Mouse (Mus musculus) c-Kit-positive CD71-positive TER-119-positive erythroid progenitor cells, embryonic 14.5 days (primary cell): ENCODE measurements around the gene Atp5h.

Experiments
- DNase-seq: peaks from one replicate; pipeline ENCODE4 v3.0.0-alpha.2; 2013; ENCODE audit warnings: low spot score

Gene Atp5h

DNA sequence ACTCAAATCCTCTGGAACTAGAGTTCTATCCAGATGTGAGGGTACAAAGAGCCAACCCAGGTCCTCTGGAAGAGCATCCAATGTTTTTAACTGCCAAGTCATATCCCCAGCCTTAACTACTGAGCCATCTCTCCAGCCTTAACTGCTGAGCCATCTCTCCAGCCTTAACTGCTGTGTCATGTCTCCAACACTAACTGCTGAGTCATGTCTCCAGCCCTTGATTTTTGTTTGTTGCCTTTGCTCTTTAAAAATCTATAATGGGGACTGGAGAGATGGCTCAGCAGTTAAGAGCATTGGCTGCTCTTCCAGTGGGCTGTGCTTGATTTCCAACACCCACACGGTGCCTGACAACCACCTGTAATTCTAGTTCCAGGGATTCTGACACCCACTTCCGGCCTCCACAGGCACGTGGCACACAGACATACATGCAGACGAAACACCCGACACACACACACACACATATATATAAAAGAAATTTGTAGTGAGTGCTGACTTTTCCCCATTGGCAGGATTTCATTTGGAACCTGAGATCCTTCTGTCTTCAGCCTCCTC is 17.9 kb upstream of the Atp5h start:
- DNase-seq: no peak

DNA sequence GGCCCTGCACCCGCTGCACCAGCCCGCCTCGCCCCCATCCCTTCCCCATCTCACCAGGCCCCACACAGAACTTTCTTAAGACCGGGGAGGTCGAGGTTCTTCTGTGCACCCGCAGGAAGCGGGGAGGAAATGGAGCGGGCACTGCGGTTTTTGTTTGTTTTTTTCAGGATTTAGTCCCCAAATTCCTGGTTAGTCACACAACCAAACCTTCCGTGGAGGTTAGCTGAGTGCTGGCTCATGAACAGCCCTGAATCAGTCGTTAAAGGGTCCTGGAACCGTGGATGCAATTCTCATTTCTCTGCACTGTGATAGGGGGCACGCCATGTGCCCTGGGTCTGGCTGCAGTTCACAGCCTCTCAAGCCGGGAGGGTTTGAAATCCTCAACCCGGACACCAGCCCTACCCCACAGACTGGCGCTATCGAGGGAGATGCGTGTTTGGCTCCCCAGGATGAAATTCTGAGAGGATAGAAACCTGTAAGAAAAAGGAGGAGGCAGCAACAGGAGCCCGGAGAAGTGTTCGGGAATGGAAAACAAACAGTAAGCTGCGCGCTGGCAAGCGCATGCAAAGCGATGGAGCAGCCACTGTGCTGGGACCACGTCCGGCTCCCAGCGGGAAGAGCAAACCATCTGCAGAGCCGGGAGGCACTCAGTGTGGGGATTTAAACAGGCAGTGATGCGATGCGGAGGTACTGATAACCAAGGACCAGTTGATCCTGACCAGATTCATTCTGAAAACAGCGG is 16.0 kb upstream of the Atp5h start:
- DNase-seq: no peak

DNA sequence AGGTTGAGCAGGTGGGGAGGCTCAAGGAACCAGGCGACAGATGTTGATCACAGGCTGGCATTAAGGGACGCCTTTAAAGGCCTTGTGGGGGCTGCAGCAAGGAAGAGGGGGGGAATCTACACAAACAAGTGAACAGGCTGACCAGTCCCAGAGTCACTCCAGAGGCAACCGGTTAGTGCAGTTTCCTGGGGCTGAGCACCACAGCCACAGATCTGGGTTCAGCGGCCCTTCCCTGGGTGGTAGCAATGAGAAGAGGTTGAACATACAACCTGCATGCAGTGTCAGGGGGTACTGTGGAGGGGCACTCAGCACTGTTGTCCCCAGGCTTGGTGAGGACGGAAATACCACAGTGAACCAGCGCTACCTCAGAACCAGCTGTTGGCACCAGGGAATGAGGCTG is 13.6 kb upstream of the Atp5h start:
- DNase-seq: no peak

DNA sequence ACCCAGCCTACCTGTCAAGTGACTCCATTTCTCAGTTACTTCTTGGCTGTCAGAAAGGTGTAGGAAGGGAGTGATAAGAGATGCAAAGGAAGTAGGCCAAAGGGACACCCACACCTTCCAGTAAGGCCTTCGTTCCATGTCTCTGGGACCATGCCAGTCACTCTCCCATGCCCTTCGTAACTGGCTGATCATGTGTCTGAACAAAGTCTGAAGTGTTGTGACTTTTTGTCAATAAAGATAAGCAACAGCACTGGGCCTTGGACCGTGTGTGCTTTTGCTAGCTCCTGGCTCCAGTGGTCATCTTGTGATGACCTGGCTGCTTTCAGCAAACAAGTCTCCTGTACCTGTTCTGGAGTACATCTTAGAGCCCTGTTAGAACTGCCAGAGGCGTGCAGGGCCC is 13.1 kb upstream of the Atp5h start:
- DNase-seq: no peak

DNA sequence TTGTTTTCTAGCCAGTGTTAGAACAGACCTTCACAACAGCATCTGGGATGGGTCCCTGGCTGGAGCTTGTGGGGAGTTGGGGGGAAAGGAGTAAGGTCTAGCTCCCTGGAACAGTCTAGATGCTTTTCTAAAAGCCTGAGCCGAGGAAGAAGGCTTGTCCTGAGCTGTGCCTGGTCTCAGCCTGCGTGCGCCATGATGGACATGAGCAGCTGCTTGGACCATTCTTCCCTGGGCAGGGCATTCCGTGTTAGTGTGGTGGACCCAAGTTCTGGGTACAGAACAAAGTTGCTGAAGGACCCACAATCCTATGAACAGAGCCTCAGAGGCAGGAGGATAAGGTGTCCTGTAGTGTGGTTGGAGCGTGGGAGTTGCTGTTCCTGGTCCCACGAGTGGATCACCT is 10.8 kb upstream of the Atp5h start:
- DNase-seq: no peak

DNA sequence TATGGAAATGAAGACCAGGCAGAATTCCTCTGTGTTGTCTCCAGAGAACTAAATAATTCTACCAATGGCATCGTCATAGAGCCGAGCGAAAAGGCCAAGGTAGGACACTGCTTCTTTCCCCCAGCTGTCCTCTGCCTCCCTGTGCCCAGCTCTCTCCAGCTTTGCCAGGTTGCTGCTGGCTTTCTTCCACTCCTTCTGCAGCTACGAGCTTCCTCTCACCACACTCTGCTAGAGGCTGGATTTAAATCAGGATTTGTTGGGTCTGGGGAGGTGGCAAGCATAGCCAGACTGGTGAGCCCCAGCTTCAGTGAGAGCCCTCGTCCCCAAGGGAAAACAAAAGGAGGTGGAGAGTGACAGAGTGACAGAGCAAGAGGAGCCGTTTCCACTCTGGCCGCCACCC is 9.5 kb upstream of the Atp5h start:
- DNase-seq: no peak

DNA sequence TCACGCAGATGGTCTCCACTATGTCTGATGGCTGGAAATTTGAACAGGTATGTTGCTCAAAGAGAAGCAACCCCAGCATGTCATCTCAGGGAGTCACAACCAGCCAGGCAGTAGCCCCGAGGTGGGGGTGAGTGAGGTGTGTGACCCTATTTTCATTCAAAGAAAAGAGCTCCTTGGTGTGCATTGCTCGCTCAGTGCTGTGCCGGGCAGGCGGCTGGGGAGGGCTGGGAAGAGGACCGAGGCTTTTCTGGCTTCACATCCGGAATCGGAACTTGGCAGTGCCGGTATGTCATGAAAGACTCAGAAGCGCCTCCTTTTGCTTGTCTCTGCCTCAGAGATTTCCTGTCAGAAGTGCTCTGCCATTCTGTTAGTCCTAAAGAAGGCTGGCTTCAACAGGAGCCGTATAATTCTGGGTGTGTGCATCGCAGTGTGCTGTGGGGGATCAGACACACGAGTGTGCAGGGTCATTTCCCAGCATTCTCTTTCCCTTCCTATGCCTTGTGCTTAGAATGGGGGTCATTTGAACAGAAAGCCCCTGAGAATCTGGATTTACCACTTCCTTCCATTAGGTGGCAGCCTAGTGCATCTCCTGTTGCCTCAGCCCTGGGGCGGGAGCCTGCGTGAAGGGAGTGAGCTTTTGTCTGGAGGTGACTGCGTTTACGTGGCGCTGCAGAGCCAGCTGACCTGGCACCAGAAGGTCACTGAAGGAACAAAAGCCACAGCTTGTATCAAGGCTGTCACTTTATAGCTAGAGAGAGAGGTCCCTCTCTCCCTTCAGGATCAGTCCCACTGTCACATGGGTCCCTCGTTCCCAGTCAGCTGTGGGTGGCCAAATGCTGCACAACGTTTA is 7.9 kb upstream of the Atp5h start:
- DNase-seq: peak; percentile 63

DNA sequence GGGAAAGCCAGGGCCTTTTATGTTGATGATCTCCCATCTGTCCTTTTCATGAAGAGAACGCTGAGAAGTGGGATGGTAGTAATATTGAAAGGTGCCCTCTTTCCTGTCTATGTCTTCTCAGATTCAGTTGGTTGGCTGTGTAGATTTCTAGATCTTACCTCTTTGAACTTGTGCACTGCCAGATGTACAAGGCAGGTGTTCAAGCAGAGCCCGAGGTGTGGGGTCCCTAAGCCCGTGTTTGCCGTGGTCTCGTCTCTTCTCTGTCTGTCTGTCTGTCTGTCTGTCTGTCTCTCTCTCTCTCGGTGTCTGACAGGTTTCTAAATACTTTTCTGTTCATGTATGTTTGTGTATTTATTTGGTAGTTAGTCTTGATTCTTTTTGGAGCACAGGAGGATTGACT is 5.9 kb upstream of the Atp5h start:
- no peak for DNase-seq

DNA sequence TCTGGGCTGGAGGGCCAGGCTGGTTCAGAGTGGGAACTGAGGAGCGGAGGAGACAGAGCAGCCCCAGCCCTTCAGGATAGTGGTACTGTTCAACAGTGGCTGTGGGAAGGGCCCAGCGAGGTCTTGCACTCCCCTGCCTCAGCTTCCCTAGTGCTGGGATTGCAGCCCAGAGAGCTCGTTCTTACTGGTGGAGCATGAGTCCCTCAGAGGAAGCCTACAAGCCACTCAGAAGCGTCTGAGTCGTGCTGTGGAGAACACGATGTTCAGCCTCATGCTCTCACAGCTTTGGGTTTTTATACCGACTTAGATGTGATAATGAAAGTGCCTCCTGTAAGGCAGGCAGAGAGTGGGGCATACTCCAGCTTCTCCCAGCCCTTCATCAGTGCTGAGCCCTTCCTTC is 4.9 kb upstream of the Atp5h start:
- DNase-seq: no peak

DNA sequence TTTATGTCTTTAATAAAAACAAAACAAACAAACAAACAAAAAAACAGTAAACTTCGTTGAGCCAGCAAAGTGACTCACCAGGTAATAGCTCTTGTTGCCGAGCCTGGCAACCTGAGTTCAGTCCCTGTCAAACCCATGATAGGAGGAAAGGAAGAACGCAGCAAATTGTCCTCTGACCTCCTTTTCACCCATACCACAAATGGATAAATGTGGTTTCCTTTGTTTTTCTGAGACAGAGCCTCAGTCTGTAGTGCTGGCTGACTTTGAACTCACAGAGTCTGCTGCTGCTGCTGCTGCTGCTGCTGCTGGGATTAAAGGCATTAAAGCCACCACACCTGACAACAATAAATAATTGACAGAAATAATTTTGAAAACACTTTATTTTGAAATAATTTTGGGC is 3.3 kb upstream of the Atp5h start:
- no peak for DNase-seq

DNA sequence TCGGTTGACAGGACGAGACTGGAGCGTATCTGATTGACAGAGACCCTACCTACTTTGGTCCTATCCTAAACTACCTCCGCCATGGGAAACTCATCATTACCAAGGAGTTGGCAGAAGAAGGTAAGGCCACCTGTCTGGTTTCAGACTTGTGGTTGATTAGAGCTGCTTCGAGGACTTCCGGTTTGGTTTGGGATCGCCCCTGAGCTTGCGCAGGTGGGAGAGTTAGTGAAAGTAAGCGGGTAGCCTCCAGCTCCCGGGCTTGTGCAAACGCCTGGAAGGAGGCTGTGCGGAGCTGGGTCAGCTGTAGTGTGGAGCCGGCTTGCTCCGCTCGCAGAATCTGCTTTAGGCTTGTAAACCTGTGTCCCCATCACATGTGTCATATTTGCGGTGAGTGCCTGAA is 2.2 kb upstream of the Atp5h start:
- no peak for DNase-seq

DNA sequence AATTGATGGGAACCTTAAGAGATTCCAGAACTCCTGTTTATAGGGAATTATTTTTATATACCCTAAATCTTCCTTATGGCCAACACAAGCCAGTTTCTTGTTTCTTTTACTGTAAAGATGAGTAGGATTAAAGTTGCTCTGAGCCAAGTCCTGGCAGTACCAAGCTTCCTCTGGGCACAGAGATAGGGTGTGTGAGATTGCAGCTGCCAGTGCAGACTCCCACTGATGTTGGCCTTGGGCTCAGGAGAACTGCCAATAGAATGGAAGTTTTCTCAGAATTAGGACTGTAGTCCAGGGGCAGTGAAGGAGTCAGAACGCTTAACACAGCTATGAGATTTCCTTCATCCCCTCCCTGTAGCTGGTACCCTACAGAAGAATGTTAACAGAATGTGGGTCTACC is 1.6 kb upstream of the Atp5h start:
- no peak for DNase-seq

DNA sequence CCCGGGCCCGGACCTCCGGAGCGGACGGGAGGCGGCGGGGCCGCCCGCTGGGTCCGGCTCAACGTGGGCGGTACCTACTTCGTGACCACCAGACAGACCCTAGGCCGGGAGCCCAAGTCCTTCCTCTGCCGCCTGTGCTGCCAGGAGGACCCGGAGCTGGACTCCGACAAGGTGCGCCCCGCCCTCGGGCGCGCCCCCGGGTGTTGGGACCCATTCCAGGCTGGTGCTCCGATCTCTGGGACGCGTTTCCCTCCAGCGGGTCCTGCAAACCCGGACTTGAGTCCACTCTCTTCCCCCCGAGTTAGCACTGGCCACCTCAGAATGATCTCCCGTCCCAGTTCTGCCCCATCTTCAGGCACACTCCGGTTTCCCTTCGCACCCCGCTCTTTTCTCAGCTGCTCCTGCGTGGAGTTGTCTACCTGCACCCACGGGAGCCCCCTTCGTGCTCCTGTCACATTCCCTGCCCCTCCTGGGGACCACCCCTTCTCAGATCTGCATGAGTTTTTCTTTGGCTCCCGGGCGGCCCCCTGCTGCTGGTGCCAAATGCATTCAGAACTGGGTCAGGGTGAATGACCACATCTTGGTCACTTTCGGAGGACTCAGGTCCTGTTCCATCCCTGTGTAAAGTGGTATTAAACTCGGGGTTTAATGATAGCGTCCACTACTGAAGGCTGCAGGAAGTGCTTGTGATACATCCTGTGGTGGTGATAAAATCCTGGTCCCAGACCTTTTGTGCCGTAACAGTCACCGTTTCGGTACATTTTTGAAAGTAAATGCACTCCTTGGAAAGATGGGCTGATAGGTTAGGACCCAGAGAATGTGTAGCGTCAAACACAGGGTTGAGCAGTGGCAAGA is 801 bp upstream of the Atp5h start:
- DNase-seq: no peak

DNA sequence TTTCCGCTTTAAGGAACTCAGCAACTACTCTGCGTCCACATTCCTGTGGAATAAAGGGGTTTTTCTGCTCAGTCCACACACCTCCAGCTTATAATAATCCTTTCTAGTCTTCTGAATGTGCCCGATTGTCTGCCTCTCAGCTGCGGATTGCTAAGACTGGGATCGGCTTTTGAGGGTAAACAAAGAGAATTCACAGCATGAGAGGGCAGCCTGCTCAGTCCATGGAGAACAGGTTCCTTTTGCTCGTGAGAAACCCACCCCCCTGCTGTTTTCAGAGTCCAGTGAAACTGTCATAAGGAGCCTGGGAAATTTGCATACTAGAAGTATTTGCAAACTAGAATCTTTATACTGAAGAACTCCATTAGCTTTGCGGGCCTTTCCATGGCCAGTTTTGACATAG is 10.2 kb downstream of the Atp5h start:
- DNase-seq: no peak

DNA sequence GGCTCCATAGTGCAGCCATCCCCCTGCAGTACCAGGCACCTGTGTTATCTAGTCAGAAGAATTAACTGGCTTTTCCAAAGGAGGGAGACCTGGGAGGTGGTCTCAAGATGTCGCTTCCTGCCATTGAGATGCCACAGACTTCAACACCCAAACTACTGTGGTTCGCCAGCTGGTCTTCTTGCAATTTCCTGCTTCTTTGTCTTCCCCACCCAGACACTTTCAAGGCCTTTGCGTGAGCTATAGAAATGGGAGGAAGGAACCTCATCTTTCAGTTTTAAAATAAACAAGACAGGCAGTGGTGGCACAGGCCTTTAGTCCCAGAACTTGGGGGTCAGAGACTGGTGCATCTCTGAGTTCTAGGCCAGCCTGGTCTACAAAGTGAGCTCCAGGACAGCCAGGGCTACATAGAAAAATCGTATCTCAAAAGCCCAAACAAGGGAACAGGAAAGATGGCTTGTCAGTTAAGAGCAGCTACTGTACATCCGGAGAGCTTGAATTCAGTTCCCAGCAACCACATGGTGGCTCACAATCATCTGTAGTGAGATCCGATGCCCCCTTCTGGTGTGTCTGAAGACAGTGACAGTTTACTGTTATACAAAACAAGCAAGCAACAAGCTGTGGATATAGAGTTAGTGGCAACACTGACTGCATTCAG is 11.4 kb downstream of the Atp5h start:
- DNase-seq: no peak

DNA sequence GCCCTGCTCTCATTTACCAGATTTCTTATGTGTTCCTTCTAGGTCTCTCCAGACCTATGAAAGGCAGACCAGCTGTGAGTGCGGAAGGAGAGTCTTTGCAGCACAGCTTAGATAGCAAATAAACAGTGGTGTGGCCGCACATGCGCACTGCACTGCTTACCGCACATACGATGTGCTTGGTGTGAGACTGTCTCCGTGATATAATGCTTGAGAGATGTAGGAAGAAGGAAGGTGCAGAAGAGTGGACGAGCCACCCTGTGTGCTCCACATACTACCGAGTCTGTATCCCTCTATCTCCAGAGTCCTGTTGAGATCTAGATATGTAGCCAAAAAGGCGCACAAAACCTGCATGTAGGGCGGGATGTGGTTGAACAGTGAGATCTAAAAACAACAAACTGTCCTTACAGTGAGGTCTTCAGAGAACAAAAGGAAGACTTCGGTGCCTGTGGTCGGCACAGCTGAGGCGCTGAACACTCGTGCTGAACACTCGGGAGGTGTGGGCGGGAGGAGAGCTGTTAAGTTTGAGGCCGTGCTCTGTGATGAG is 12.8 kb downstream of the Atp5h start:
- no peak for DNase-seq

DNA sequence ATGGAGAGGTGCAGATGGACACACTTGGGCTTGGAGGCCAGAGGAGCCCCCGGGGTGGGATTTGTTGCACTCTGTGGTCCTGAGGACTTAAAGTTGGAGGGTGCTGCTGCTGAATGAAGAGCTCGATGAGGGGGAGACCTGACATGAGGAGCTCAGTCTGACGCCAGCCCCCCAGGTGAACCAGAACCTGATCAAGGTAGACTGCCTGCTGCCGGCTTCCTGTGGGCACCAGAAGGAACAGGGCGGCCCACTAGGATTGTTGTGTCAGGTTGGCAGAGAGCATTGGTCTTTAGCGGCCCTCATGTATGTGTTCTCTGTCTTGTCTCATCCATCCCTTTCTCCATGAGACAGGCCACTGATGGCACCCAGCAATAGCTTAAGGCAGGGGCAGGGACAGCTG is 14.0 kb downstream of the Atp5h start:
- no peak for DNase-seq

DNA sequence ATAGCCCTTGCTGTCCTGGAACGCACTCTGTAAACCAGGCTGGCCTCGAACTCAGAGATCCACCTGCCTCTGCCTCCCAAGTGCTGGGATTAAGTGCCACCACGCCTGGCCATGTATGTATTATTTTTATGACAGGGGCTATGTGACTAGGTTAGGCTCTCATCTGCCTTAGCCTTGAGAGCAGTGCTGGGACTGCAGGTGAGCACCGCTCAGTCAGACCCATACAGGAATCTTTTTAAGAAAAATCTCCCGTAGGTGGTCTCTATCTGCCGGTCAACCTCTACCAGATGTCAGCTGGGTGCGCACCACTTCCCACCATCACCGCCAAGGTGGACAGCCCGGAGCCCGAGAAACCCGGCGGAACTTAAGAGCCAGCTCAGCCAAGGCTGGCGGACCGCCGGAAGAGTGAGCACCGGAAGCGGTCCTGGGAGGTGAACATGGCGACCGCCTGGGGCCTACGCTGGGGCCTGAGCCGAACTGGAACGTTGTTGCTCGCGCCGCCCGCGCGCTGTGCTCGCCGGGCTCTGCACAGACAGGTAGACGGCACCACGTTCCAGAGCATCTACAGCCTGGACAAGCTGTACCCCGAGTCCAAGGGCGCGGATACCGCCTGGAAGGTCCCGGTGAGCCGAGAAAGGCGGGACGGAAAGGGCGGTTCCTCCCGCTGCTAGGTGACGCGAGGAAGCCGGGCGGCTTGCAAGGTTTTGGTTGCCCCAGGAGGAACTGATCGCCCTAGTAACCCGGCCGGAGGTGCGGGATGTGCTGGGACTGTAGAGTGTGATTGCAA is 16.2 kb downstream of the Atp5h start, which contains the start of gene Mrpl58:
Mrpl58 (plus strand) TSS at position 415 of the 787 bp plus-strand sequence.
- peak; percentile 78 for DNase-seq

DNA sequence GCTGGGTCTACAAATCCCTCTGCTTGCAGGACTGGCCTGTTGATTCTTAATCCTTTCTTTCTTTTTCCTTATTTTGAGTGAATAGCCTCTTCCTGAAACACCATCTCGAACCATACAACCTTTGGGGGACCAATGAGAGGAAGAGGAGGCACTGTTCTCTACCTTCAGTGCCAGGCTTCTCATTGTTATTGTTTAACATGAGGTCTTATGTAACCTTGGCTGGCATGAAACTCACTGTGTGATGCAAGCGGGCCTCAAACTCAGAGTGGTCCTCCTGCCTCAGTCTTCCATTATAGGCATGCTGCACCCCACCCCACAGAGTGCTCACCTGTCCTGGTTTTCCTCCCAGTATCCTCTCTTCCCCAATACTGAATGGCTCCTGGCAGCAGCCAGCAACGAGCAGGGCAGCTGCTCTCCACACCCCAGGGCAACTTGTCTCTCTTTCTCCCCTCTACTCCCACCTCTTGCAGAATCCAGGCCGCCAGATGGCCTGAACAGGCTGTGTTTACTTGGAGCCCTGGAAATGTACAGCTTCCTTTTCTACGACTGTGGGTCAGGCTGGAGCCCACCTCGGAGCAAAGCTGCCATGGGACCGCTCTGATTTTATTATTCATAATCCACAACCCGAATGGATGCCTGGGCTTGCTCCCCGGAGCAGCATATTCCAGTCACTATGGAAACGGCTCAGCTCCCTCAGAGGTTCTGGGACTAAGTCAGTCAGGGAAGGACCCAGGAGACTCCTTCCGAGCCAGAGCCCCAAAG is 19.0 kb downstream of the Atp5h start:
- DNase-seq: no peak

DNA sequence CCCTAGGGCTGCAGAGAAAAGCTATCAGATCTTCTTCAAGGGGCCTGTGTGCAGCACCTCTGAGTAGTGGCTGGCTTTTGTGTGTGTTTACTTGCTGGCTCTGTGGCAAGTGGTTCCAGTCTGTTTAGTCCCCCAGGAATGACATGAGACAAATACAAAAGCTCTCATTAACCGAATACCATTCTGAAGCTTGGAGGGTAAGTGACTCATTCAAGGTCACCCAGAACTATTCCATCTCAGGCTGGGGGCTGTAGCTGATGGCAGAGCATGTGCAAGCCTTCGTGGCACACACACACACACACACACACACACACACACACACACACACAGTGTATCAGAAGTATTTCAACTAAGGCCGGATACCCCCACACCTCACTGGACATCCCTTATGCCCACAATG is 19.6 kb downstream of the Atp5h start:
- DNase-seq: no peak
